Mouse (Mus musculus) limb, embryonic 10.5 days (tissue): ENCODE data around the gene Gpr158. TPM values are rescaled to one million over a fixed set of nuclear protein-coding genes. Genes with fewer than 3 reads are reported as not detected.

Experiments
- DNase-seq: peaks from one replicate; pipeline ENCODE4 v3.0.0-alpha.2; 2017; ENCODE audit warnings: low spot score
- H3K27ac ChIP-seq: fragments of 300-500 bp; sonication (generic); 2 replicates; pipeline ENCODE4 v1.5.1; 2016; ENCODE audit warnings: mild to moderate bottlenecking
- H3K27me3 ChIP-seq: fragments of 300-500 bp; sonication (generic); 2 replicates; pipeline ENCODE4 v1.6.1; 2016; ENCODE audit warnings: low read depth, mild to moderate bottlenecking; ENCODE audit not compliant: poor library complexity, severe bottlenecking
- H3K36me3 ChIP-seq: fragments of 300-500 bp; sonication (generic); 2 replicates; pipeline ENCODE4 v1.6.1; 2016; ENCODE audit warnings: mild to moderate bottlenecking, moderate library complexity
- H3K4me1 ChIP-seq: fragments of 300-500 bp; sonication (generic); 2 replicates; pipeline ENCODE4 v1.6.1; 2016
- H3K4me3 ChIP-seq: fragments of 300-500 bp; sonication (generic); 2 replicates; pipeline ENCODE4 v1.5.1; 2016; ENCODE audit warnings: mild to moderate bottlenecking, moderate library complexity
- H3K9me3 ChIP-seq: fragments of 300-500 bp; sonication (generic); replicated peaks from 2 replicates; pipeline ENCODE4 v1.6.1; 2016; ENCODE audit warnings: mild to moderate bottlenecking
- WGBS: fragments of 180-500 bp; shearing (Covaris S2); methylation state at CpG from one replicate; pipeline ENCODE4 v1.1.7; 2016; 5-methylcytosine and 5-hydroxymethylcytosine counted together
- polyA plus RNA-seq: library from polyadenylated mRNA; unstranded; fragments of >200 nt; fragmentation: Nextera tagmentation; extraction: Ambion mirVana; gene quantifications from 2 replicates; pipeline ENCODE4 v1.2.1, GENCODE M21; 2016

Gene Gpr158
- polyA plus RNA-seq: not detected in 2 replicates

GRCm38 (mm10) chr2:21367345-21368111, at the start of gene Gpr158:
TSS of gene Gpr158 (plus strand) at chr2:21367542.
- Histone ChIP-seq H3K27ac (no peak within 1 kb of the TSS), H3K27me3 (peaks cover 36% of the 10 kb centered on the region), H3K4me1 (peaks cover 7% of the 10 kb centered on the region), H3K4me3 (peak within 1 kb of the TSS; percentile 45), H3K9me3 (no peaks in the 10 kb centered on the region), H3K36me3 (no peaks in the 10 kb centered on the region)
- DNase-seq: peak; percentile 91
- WGBS: 2% methylated on average over 43 of the region's 43 CpGs

- 86% methylated on average over 5 of the region's 5 CpGs for WGBS
- Histone ChIP-seq H3K36me3 (no peaks in the 10 kb centered on the region), H3K9me3 (no peaks in the 10 kb centered on the region), H3K27ac (no peak overlapping the region), H3K4me1 (no peaks in the 10 kb centered on the region), H3K4me3 (no peak overlapping the region), H3K27me3 (no peaks in the 10 kb centered on the region)
- no peak for DNase-seq
Observed at GRCm38 (mm10) chr2:21343821-21344220, 23.5 kb upstream of the Gpr158 start.

- Histone ChIP-seq H3K36me3 (no peaks in the 10 kb centered on the region), H3K9me3 (no peaks in the 10 kb centered on the region), H3K27ac (no peak overlapping the region), H3K27me3 (peaks cover 36% of the 10 kb centered on the region), H3K4me1 (peaks cover 7% of the 10 kb centered on the region), H3K4me3 (no peak overlapping the region)
- 14% methylated on average over 44 of the region's 44 CpGs for WGBS
- peak; percentile 66 for DNase-seq
Observed at GRCm38 (mm10) chr2:21368351-21369170, 1.2 kb downstream of the Gpr158 start.

GRCm38 (mm10) chr2:21369171-21369485, 1.8 kb downstream of the Gpr158 start:
- H3K4me1 ChIP-seq: peaks cover 7% of the 10 kb centered on the region
- no peak overlapping the region for H3K4me3 ChIP-seq
- peaks cover 36% of the 10 kb centered on the region for H3K27me3 ChIP-seq
- no peak for DNase-seq
- H3K9me3 ChIP-seq: no peaks in the 10 kb centered on the region
- H3K36me3 ChIP-seq: no peaks in the 10 kb centered on the region
- H3K27ac ChIP-seq: no peak overlapping the region
- 60% methylated on average over 6 of the region's 6 CpGs for WGBS

DNA sequence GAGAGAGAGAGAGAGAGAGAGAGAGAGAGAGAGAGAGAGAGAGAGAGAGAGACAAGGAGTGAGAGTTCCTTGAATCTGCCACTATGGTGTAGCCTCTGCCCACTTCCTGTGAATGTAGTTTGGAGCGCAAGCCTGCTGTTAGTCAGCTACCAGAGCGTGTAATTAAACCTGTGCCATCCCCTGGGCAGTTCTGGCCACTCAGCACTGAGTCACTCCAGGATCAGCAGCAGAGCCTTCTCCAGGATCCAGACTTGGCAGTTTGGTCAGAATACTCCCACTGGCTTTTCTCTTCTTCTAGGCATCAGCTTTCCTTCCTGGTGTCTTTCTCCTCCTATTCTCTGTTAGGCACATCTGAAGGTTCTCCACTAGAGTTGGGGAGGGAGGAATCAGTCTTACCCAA, 2.2 kb downstream of the Gpr158 start:
- Histone ChIP-seq H3K4me1 (peaks cover 7% of the 10 kb centered on the region), H3K4me3 (no peak overlapping the region), H3K27me3 (peaks cover 36% of the 10 kb centered on the region), H3K36me3 (no peaks in the 10 kb centered on the region), H3K27ac (no peak overlapping the region), H3K9me3 (no peaks in the 10 kb centered on the region)
- DNase-seq: no peak
- 71% methylated on average over 2 of the region's 2 CpGs for WGBS

DNA sequence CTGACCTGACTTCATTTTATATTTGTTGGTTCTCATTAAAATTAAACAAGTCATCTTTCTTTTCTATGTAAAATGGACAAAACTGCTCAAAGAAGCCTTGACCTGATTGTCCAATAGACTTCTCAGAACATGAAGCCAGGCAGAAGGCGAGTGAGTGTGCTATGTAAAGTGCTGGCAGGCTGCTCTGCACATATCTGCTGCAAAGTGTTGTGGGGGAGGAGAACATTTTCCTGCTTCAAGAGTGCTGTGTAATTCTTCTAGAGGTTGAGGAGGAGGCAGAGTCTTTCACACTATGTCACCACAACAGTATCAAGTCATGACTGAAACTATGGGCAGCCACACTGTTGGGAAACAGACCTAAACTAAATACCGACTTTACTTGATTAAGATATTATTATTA, 12.2 kb downstream of the Gpr158 start:
- Histone ChIP-seq H3K27me3 (no peaks in the 10 kb centered on the region), H3K27ac (no peak overlapping the region), H3K9me3 (no peaks in the 10 kb centered on the region), H3K36me3 (no peaks in the 10 kb centered on the region), H3K4me3 (no peak overlapping the region), H3K4me1 (no peaks in the 10 kb centered on the region)
- no peak for DNase-seq
- 82% methylated on average over 2 of the region's 2 CpGs for WGBS

DNA sequence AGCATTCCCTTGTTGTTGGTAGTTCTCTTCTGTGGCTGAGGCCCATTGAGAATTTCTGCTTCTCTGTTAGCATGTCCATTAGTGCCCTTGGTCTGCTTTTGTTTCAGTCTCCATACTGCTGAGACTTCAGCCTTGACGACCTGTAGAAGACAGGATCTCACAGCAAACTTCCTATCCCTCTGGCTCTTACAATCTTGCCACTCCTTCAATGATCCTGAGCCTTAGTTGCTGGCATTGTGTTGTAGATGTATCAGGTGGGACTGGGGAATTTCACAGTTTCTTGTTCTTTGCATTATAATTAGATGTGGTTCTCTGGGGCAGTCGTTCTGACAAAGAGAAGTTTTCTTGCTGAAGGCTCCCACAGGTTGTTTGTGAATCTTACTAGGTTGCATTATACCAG, 25.4 kb downstream of the Gpr158 start:
- Histone ChIP-seq H3K27ac (no peak overlapping the region), H3K9me3 (no peaks in the 10 kb centered on the region), H3K4me1 (no peaks in the 10 kb centered on the region), H3K4me3 (no peak overlapping the region), H3K27me3 (no peaks in the 10 kb centered on the region), H3K36me3 (no peaks in the 10 kb centered on the region)
- DNase-seq: no peak
- 10% methylated on average over 2 of the region's 2 CpGs for WGBS

GRCm38 (mm10) chr2:21397347-21397746, 30.0 kb downstream of the Gpr158 start:
- 79% methylated on average over 12 of the region's 12 CpGs for WGBS
- Histone ChIP-seq H3K27ac (no peak overlapping the region), H3K4me1 (no peaks in the 10 kb centered on the region), H3K27me3 (no peaks in the 10 kb centered on the region), H3K9me3 (no peaks in the 10 kb centered on the region), H3K4me3 (no peak overlapping the region), H3K36me3 (no peaks in the 10 kb centered on the region)
- no peak for DNase-seq

DNA sequence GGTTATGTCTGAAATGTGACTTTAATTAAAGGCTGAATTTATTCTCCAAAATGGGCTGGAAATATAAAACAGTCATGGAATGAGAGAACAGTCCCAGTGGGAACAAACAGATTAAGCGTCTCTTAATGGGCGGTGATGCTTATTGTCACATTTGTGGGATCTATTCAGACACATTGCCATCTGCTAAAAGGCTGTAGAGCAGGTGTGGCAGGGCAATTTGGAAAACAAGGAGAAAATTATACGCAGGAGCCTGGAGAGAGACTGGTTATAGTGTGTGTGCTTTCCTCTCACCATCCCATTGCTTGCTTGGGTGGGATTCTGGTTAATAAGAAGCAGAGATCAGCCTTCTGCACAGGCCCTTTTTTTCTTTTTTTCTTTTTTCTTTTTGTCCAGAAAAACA, 32.3 kb downstream of the Gpr158 start:
- Histone ChIP-seq H3K27ac (no peak overlapping the region), H3K36me3 (no peaks in the 10 kb centered on the region), H3K4me3 (no peak overlapping the region), H3K9me3 (no peaks in the 10 kb centered on the region), H3K4me1 (no peaks in the 10 kb centered on the region), H3K27me3 (no peaks in the 10 kb centered on the region)
- 83% methylated on average over 3 of the region's 3 CpGs for WGBS
- no peak for DNase-seq

GRCm38 (mm10) chr2:21405617-21406016, 38.3 kb downstream of the Gpr158 start:
- Histone ChIP-seq H3K36me3 (no peaks in the 10 kb centered on the region), H3K9me3 (no peaks in the 10 kb centered on the region), H3K4me1 (no peaks in the 10 kb centered on the region), H3K27ac (no peak overlapping the region), H3K4me3 (no peak overlapping the region), H3K27me3 (no peaks in the 10 kb centered on the region)
- WGBS: 94% methylated on average over 3 of the region's 3 CpGs
- no peak for DNase-seq

- DNase-seq: no peak
- 94% methylated on average over 2 of the region's 2 CpGs for WGBS
- Histone ChIP-seq H3K27me3 (no peaks in the 10 kb centered on the region), H3K4me1 (no peaks in the 10 kb centered on the region), H3K9me3 (no peaks in the 10 kb centered on the region), H3K4me3 (no peak overlapping the region), H3K36me3 (no peaks in the 10 kb centered on the region), H3K27ac (no peak overlapping the region)
Observed at GRCm38 (mm10) chr2:21407443-21407985, 40.2 kb downstream of the Gpr158 start.

- 92% methylated on average over 3 of the region's 3 CpGs for WGBS
- H3K36me3 ChIP-seq: no peaks in the 10 kb centered on the region
Observed at GRCm38 (mm10) chr2:21408821-21409220, 41.5 kb downstream of the Gpr158 start.

DNA sequence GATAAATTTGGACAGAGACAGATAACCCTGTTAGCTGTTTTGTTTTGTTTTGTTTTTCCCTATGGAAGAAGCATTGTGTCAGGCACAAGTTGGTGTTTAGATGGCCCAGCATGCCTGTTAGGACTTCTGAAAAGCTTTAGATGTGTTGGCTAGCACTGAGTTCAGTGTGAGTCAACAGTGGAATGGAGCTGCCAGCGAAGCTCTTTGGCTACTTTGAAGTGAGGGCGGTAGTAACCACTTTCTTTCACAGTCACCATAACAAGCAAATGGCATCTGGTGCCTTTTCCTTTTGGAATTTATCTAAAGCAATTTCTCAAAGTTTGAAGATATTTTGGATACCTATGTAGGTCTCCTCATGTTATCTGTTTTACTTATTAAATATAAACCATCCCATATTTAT, 62.9 kb downstream of the Gpr158 start:
- H3K27me3 ChIP-seq: no peaks in the 10 kb centered on the region
- H3K27ac ChIP-seq: no peak overlapping the region
- no peak for DNase-seq
- H3K9me3 ChIP-seq: no peaks in the 10 kb centered on the region
- WGBS: 78% methylated on average over 2 of the region's 2 CpGs
- no peak overlapping the region for H3K4me3 ChIP-seq
- no peaks in the 10 kb centered on the region for H3K4me1 ChIP-seq
- no peaks in the 10 kb centered on the region for H3K36me3 ChIP-seq

More at GRCm38 (mm10) chr2:21408821-21409220, 41.5 kb downstream of the Gpr158 start:
- H3K27me3 ChIP-seq: no peaks in the 10 kb centered on the region
- H3K9me3 ChIP-seq: no peaks in the 10 kb centered on the region
- no peaks in the 10 kb centered on the region for H3K4me1 ChIP-seq
- no peak overlapping the region for H3K4me3 ChIP-seq
- no peak overlapping the region for H3K27ac ChIP-seq
- no peak for DNase-seq
